Mouse (Mus musculus) thymus, postnatal 0 days (tissue): Measurements from ENCODE around the gene Ugt1a6b. TPM values are rescaled to one million over a fixed set of nuclear protein-coding genes. Genes with fewer than 3 reads are reported as not detected.
"Not testable (repeated sequence)": the region's sequence is repeated elsewhere in the genome, so short reads cannot be mapped to it uniquely, and the experiment has no call there.

ENCODE experiments used
- DNase-seq: peaks from one replicate; pipeline ENCODE4 v3.0.0-alpha.2; 2015; ENCODE audit warnings: low spot score
- polyA plus RNA-seq: library from polyadenylated mRNA; unstranded; fragments of >200 nt; fragmentation: Nextera tagmentation; extraction: Ambion mirVana; gene quantifications from 2 replicates; pipeline ENCODE4 v1.2.1, GENCODE M21; 2015

The Ugt1a6b gene
- polyA plus RNA-seq, 1 experiment from 2014 or later, result not detected

DNA sequence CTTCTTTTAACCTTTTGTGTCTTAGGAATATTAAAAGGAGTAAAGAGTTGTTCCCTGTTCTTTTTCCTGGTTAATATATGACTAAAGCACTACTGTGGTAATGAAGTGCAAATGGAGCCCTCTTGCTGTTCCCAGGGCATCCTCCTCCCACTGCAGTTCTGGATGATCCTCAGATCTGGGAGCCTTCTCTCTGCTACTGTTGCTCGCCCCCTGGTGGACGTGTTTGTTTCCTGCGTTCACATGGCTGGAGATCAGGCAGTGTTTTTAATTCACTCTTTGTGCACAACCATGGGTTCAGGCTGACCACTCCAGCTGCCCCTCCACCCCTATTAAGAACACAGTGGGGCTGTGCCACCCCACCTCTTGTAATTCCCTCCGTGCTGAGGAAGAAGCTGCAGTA, 17.5 kb downstream of the Ugt1a6b start:
- DNase-seq, result not testable (repeated sequence)

DNA sequence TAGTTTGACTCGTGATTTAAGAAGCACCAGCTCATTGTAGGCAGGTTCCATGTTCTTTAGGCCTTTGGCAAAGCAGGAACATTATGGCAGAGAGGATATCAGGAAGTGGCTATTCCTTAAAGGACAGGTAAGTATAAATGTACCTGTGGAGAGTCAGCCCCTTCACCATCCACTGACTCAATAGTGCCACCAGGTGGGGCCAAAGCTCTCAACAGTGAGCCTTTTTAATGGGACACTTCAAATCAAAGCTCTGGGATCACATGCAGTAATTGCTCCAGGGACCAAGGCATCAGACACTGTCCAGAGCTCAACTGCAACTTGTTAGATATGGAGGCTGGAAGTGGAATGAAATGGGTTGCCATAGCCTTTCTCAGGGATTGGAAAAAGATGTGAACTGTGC, 18.5 kb downstream of the Ugt1a6b start:
- not testable (repeated sequence) for DNase-seq

DNA sequence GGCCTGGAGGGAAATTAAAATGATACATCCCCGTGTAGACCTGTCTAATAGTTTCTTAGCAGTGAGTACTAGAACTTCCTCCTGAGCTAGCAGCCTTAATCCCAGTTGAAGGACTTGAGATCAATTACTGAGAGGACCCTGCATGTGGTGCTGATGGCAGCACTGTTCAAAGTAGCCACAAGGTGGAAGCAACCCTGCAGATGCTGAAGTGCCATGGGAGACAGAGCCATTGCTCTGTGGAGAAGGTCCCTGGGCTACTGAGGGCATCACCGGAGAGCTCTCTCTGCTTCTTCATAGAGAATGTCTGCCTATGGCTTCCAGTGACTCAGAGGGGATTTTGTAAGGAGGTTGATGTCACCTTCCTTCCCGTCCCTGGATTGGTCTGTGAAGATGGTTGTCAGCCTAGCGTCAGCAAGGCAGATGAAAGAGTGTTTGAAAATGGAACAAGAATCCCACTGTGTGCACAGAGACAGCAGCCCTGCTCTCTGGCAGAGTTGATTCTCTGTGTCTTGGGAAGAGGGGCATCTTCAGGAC, 22.8 kb downstream of the Ugt1a6b start:
- not testable (repeated sequence) for DNase-seq

DNA sequence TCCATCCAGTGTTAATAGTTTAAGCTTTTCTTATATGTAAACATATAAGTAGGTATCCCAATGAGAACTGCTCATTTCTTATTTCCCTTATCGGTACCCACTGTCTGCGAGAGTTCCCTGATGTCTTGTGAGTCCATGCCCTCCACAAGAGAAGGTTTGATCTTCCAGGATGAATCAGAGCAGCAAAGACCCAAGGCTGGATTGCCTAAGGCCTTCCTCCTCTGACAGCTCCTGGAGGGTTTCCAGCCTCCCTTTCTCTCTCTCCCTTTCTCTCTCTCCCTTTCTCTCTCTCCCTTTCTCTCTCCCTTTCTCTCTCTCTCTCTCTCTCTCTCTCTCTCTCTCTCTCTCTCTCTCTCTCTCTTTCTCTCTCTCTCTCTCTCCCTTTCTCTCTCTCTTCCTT, 26.0 kb downstream of the Ugt1a6b start:
- DNase-seq, result not testable (repeated sequence)

DNA sequence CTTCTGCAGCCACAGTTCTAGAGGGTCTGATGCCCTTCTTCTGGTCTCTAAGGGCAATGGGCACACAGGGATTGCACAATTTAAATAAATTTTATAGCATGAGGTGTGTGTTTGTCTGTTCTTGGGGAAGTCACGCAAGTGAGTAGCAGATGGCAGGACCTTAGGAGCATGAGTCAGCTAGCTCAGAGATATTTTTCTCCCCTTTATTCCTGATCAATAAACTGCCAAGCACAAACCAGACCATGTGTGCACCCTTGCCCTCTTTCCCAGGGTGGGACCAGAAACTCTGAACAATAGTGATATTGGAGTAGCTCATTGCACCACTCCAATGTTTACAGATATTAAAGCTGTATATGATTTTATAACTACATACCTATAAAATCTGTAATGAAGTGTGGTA, 27.2 kb downstream of the Ugt1a6b start:
- not testable (repeated sequence) for DNase-seq

DNA sequence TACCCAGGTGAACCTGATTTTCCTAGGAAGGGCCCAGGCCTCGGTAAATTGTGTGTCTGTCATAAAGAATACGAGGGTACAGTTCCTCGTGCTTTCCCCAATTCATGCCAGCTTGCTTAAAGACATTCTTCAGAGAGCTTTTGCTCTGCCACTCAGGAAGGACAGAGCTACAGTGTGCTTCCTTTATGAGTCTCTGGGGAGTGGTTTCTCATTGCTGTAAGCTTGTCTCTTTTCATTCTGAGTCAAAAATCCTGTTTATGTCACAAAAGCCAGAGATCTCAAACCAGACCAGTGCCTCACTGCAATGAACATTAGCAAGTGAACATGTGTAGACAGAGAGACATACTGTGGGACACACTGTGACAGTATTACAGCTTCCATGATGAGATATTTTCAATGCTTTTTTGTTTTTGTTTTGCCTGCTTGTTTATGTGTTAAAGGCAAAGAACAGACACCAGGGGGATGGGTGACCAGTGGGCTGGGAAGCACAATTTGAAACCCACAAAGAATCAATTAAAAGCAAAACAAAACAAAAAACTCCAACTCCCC, 30.9 kb downstream of the Ugt1a6b start:
- DNase-seq, result no peak

DNA sequence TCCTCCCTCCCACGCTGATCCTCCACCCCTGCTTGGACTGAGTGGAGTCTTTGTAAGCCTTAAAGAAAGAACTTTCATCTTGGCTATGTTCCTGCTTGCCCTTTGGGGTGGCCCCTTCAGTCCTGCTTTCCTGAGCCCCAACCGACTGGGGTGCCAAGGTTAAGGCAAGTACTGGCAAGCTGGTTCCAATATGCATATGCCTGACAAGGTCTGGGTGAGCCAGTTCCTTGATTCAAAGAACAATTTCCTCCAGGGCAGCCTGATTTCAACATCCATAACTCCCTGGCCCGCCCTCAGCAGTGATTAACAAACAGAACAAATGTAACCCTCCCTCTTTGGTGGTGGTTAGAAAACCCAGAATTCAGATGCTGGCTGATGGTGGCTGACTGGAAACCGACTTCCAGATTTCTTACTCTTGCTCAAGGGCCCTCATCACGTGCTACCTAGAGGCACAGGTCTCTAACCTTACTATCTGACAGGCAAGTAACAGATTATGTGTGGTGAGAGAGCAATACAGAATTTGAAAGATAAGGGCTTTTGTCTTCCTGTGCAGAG, 31.5 kb downstream of the Ugt1a6b start, which contains the start of gene Ugt1a6a:
Ugt1a6a (plus strand) TSS at position 353 of the 555 bp plus-strand sequence.
- DNase-seq, result not testable (repeated sequence)

DNA sequence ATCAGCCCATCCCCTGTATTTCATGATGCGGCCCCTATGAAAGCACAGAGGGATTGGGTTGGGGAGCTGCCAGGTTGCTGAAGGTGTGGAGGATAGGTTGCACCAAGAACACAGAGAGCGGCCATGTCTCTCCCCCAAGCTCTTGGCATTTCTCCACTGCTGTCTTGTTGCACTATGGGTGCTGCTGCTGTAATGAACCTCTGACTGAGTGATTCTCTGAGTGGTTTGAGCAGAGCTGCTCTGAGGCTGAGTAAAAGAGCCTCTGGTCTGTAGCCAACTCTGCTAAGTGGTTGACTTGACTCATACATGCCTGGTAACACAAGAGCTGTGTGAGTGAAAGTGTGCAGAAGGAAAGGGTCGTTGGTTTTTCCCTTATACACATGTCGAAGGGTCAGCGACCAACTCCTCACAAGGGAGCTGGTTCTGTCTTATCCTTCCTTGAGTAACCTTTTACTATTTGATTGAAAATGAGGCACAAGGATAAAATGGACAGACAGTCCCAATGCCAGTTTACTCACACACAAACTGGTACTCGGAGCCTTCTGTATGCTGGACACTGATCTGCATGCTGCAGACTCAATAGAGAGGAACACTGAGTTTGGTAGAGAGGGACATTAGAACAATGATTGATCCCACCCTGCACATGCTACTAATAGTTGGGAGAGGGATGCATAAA, 32.3 kb downstream of the Ugt1a6b start:
- DNase-seq, result not testable (repeated sequence)

DNA sequence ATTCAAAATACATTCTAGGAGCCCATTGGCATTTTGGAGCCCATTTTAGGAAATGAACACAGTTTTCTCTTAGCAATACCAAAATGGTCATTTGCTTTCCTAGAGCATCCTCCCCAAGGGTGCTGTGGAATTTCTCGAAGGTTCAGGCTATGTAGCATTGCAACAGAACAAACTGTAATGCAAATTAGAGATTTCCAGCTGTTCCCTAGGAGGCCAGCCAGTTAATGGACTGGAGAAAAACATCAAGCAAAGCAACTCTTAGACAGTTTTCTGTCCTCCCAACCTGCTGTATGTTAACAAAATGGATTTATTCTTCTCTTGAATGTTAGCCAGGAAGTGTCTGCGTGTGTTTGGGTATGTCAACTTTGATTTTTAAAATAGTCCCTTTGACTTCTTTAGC, 33.6 kb downstream of the Ugt1a6b start:
- no peak for DNase-seq

DNA sequence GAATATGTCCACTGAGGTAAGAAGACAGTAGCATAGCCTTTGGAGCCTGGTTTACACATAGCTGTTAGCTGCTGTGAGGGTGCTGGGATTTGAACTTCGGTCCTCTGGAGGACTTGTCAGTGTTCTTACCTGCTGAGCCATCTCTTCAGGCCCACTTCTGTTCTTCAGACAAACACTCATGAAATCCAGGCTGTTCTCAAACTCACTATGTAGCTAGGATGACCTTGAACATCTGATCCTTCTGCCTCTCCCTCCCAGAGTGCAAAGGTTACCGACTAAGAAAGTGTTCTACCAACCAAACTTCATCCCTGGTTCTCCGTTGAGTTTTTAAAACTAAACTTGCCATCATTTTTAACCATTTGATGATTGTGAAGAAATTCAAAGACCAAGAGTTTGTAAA, 34.2 kb downstream of the Ugt1a6b start:
- DNase-seq, result no peak

DNA sequence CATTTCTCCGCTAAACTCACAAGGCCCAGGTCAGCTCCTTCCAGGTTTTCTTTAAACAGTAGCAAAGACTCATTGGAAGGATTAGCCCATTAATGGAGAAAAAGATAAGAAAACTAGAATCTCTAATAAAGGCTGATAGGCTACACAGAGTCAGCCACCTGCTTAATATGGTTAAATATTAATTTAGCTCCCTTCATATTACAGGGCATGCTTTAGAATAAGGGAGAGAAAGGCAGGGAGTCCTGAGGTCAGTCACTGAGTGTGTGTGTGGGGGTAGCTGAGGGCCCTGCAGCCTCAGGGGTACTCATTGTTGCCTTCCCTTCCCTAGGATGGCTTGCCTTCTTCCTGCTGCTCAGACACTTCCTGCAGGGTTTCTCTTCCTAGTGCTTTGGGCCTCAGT, 35.1 kb downstream of the Ugt1a6b start:
- no peak for DNase-seq

DNA sequence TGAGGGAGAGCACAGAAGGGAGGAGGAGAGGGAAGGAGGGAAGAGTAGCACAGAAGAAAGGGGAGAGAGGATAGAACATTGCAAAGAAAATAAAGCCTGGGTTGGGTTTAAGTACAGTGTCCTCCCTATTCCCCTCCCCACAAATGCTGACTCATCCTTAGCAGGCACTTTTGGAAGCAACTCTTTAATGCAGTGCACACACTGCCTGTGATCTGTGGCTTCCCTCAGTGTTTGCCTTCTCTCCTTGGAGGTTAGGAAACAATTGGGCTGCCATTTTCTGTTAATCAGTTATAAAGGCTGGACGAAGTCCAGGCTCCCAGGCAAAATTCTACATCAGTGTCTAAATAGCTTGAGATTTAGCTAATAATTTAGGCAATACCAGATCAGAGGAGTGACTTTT, 37.4 kb downstream of the Ugt1a6b start:
- not testable (repeated sequence) for DNase-seq

DNA sequence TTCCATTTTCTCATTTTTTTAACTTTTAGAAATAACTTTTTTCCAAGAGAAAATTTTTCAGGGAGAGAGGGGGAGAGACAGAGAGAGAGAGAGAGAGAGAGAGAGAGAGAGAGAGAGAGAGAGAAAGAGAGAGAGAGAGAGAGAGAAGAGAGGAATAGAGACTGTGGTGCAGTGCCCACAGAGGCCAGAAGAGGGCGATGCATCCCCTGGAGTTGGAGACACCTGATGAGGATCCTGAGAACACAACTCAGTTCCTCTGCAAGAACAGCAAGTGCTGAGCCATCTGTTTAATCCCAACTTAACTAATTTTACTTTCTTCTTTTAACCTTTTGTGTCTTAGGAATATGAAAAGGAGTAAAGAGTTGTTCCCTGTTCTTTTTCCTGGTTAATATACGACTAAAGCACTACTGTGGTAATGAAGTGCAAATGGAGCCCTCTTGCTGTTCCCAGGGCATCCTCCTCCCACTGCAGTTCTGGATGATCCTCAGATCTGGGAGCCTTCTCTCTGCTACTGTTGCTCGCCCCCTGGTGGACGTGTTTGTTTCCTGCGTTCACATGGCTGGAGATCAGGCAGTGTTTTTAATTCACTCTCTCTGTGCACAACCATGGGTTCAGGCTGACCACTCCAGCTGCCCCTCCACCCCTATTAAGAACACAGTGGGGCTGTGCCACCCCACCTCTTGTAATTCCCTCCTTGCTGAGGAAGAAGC, 41.1 kb downstream of the Ugt1a6b start:
- peak; percentile 39 for DNase-seq

DNA sequence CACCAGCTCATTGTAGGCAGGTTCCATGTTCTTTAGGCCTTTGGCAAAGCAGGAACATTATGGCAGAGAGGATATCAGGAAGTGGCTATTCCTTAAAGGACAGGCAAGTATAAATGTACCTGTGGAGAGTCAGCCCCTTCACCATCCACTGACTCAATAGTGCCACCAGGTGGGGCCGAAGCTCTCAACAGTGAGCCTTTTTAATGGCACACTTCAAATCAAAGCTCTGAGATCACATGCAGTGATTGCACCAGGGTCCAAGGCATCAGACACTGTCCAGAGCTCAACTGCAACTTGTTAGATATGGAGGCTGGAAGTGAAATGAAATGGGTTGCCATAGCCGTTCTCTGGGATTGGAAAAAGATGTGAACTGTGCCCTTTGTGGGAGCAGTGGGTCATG, 42.2 kb downstream of the Ugt1a6b start:
- not testable (repeated sequence) for DNase-seq

DNA sequence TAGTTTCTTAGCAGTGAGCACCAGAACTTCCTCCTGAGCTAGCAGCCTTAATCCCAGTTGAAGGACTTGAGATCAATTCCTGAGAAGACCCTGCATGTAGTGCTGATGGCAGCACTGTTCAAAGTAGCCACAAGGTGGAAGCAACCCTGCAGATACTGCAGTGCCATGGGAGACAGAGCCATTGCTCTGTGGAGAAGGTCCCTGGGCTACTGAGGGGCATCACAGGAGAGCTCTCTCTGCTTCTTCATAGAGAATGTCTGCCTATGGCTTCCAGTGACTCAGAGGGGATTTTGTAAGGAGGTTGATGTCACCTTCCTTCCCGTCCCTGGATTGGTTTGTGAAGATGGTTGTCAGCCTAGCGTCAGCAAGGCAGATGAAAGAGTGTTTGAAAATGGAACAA, 47.1 kb downstream of the Ugt1a6b start:
- not testable (repeated sequence) for DNase-seq

DNA sequence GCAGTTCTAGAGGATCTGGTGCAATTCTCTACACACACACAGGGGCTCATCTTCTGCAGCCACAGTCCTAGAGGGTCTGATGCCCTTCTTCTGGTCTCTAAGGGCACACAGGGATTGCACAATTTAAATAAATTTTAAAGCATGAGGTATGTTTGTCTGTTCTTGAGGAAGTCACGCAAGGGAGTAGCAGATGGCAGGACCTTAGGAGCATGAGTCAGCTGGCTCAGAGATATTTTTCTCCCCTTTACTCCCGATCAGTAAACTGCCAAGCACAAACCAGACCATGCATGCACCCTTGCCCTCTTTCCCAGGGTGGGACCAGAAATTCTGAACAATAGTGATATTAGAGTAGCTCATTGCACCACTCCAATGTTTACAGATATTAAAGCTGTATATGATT, 55.4 kb downstream of the Ugt1a6b start:
- DNase-seq, result no peak

DNA sequence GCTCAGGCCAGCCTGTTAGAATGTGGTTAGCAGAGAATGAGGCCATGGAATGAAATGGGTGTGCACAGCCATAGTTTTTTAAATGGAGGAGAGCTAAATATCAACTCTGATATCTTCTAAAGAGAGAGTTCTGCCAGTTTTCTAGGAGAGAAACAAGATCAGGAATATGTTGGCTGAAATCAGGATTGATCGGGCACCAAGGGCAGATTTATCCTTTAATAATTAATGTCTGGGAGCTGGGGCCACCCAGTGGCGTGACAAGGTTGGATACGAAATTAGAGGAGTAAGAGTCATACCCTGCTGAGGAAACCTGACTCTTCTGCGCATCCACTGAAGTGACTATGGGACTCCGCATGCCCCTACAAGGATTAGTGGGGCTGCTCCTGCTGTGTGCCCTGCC, 62.7 kb downstream of the Ugt1a6b start, which contains the start of gene Ugt1a5:
Ugt1a5 (plus strand) TSS at position 302 of the 400 bp plus-strand sequence.
- DNase-seq, result no peak

DNA sequence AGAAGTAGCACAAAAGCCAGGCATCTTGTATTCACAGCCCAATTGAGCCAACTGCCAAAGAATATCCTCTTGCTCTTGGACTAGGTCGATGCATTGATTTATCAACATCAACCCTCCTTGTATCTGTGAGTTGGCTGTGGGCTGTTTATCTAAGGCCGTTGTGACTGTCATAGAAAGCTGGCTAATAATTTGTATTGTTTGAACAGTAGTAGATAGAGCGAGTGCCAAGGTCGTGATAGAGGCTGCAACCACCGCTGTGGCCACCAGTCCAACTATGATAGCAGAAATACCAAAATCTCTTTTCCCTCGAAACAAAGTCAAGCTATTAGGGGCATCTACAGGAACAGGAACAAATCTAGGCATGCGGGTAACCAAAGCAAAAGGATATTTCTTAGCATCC, 69.1 kb downstream of the Ugt1a6b start:
- not testable (repeated sequence) for DNase-seq

DNA sequence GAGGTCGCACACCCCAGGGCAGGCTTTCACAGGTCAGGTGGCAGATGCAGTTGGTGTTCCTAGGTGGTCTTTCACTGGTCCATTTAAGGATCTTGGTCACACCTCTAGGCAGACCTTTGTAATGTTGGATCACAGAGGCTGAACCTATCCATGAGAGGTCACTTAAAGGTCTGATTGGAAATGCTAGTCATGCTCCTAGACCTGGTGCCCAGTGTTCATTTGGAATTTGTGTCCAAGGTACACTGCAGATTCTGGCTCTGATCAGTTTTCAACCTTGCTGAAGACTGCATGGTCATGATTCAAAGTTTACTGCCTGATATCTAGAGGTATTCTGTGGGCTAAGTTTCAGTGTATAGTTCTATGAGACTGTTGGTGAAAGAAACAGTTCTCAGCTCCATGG, 76.6 kb downstream of the Ugt1a6b start:
- DNase-seq, result no peak

DNA sequence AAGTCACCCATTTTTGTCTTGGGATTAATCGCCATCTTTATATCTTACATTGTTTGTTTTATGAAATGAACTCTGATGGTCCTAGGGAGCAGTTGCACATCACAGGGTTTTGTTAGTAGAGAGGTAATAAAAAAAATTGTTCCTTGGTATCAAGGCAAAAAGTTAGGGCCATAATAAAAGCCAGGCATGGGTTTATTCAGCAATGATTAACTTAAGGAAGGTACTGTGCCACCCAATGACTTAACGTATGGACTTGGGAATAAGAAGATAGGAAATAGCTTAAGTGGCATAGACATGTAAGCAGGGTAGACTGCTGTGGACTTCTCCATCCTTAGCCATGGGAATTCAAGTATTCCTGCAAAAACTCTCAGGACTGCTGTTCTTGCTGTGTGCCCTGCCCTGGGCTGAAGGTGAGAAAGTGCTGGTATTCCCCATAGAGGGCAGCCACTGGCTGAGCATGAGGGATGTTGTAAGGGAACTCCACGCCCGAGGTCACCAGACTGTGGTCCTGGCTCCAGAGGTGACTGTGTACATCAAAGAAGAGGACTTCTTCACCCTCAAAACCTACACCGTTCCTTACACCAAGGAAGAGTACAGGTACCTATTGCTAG, 83.4 kb downstream of the Ugt1a6b start:
- DNase-seq, result no peak

DNA sequence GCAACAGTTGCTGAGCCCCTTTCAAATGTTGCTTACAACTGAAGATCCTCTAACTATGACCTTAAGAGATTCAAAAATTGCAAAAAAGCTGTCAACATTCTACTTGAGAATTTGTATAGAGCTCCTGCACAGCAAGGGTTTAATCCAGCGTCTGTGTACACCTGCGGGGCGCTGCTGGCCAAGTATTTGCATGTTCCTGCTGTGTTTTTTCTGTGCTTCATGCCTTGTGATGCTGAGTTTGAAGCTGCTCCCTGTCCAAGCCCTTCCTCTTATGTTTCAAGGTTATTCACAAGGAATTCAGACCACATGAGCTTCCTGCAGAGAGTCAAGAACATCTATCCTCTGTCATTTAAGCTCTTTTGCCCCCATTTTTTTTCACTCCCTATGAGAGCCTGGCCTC, 89.1 kb downstream of the Ugt1a6b start:
- DNase-seq, result no peak
